Mouse (Mus musculus): Measurements from ENCODE around the gene Insyn1.

- TF ChIP-seq USF1 (IDR thresholded peaks at IDR 0.05; ENCODE audit: low read depth) (no peak), POLR2A (IDR thresholded peaks at IDR 0.05; ENCODE audit: insufficient read length, low read depth) (no peak), MYOG (IDR thresholded peaks at IDR 0.05; ENCODE audit: control insufficient read depth in 1 of 3, insufficient read depth in 1 of 3, insufficient read length in 2 of 3, low read depth in 2 of 3) (no peak), E2F4 (IDR thresholded peaks at IDR 0.05; ENCODE audit: insufficient read depth) (no peak), TCF12 (IDR thresholded peaks at IDR 0.05; ENCODE audit: insufficient read depth, poor library complexity, severe bottlenecking) (no peak), POLR2AphosphoS2 (IDR thresholded peaks at IDR 0.05; ENCODE audit: insufficient read length, low read depth) (no peak), REST (IDR thresholded peaks at IDR 0.05; ENCODE audit: insufficient read depth, insufficient read length) (no peak)
These were observed 44.9 kb downstream of the Insyn1 start for GRCm38 (mm10) chr9:58533322-58533721.

Measured in myocyte (in vitro differentiated cells).